Mouse (Mus musculus) heart, embryonic 13.5 days (tissue): ENCODE results near the gene Wnt4. TPM values are rescaled to one million over a fixed set of nuclear protein-coding genes. Genes with fewer than 3 reads are reported as not detected.

Experiments
- ATAC-seq: fragments of 200-750 bp; cut with Nextera tagmentation; 2 replicates; pipeline ENCODE4 v1.8.0; 2017; ENCODE audit warnings: moderate TSS enrichment; ENCODE audit not compliant: insufficient number of reproducible peaks, low FRiP score, low TSS enrichment; ENCODE audit errors: extremely low read depth
- H3K27ac ChIP-seq: fragments of 300-500 bp; sonication (generic); replicated peaks from 2 replicates; pipeline ENCODE4 v1.5.1; 2015; ENCODE audit warnings: moderate library complexity, mild to moderate bottlenecking, inconsistent platforms
- H3K27me3 ChIP-seq: fragments of 300-500 bp; sonication (generic); replicated peaks from 2 replicates; pipeline ENCODE4 v1.6.1; 2015; ENCODE audit warnings: mild to moderate bottlenecking, inconsistent platforms
- H3K36me3 ChIP-seq: fragments of 300-500 bp; sonication (generic); 2 replicates; pipeline ENCODE4 v1.6.1; 2015; ENCODE audit warnings: mild to moderate bottlenecking, inconsistent platforms
- H3K4me1 ChIP-seq: fragments of 300-500 bp; sonication (generic); 2 replicates; pipeline ENCODE4 v1.6.1; 2015; ENCODE audit warnings: inconsistent platforms
- H3K4me2 ChIP-seq: fragments of 300-500 bp; sonication (generic); 2 replicates; pipeline ENCODE4 v1.6.1; 2015; ENCODE audit warnings: inconsistent platforms, mild to moderate bottlenecking, moderate library complexity
- H3K4me3 ChIP-seq: fragments of 300-500 bp; sonication (generic); 2 replicates; pipeline ENCODE4 v1.5.1; 2015; ENCODE audit warnings: moderate library complexity, mild to moderate bottlenecking, inconsistent platforms
- H3K9ac ChIP-seq: fragments of 300-500 bp; sonication (generic); 2 replicates; pipeline ENCODE4 v1.6.1; 2015; ENCODE audit warnings: inconsistent platforms, mild to moderate bottlenecking, moderate library complexity
- H3K9me3 ChIP-seq: fragments of 300-500 bp; sonication (generic); 2 replicates; pipeline ENCODE4 v1.6.1; 2016; ENCODE audit warnings: inconsistent platforms
- WGBS: fragments of 180-500 bp; shearing (Covaris S2); methylation state at CpG from one replicate; pipeline ENCODE4 v1.1.7; 2015; ENCODE audit warnings: mixed read lengths; 5-methylcytosine and 5-hydroxymethylcytosine counted together
- polyA plus RNA-seq: library from polyadenylated mRNA; unstranded; fragments of >200 nt; fragmentation: Nextera tagmentation; extraction: Ambion mirVana; gene quantifications from 2 replicates; pipeline ENCODE4 v1.2.1, GENCODE M21; 2015

Wnt4 gene
- polyA plus RNA-seq, 1 experiment from 2014 or later = 0.95 TPM

DNA sequence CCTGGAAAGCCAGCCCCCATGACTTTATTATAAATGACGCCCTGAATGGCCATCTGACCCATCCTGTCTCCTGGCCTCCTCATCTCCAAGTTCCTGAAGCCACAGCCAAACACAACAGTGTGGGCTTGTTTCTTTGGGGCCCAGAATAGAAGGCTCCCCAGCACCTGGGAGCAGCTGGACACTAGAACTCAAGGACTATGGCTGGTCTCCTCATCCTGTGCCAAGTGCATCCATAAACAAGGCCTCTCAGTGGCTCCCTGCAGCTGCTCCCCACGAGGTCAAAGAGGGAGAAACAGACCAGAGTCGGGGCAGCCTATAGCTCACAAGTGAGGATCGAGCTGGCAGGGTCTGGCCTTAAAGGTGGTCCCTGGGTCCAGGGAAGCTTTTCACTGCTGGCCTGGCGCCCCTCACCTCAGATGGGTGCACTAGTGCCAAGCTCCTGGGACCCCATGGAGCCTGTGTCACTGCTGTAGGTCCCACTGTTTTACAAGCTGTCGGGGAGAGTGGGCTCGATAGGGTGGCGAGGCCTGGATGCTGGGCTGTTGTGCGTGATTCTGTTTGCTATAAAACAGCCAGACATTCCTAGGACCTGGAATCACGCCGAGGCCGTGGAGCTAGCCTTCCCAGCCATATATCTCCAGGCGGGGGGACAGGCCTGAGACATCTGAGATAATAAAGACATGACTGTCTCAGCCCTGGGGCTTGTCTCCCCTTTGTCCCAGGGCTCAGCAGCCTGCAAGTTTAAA is 28.7 kb downstream of the Wnt4 start:
- Histone ChIP-seq H3K9me3 (no peaks in the 10 kb centered on the region), H3K4me3 (no peak overlapping the region), H3K4me1 (peaks cover 38% of the 10 kb centered on the region), H3K9ac (no peak overlapping the region; the same call in 1 of the 2 replicates), H3K27me3 (no peaks in the 10 kb centered on the region), H3K27ac (no peak overlapping the region), H3K4me2 (no peak overlapping the region), H3K36me3 (peaks cover 4% of the 10 kb centered on the region)
- WGBS = 67% methylated on average over 13 of the region's 13 CpGs
- no peak for ATAC-seq

DNA sequence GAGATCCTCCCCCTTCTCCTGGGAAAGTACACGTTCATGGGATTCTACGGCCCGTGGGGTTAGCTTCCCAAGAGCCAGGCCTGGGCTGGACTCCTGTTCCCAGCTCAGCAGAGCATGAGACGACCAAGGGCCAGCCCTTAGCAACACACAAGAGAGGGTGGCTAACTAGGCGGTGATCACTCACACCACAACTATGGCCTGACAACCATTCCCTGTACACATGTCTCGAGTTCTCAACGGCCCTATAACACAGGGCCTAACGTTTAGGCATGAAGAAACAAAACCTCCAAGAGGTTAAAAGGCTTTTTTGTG is 29.2 kb downstream of the Wnt4 start:
- no peaks in the 10 kb centered on the region for H3K9me3 ChIP-seq
- no peaks in the 10 kb centered on the region for H3K27me3 ChIP-seq
- H3K27ac ChIP-seq = no peak overlapping the region
- H3K36me3 ChIP-seq = peaks cover 4% of the 10 kb centered on the region
- no peak overlapping the region; the same call in 1 of the 2 replicates for H3K9ac ChIP-seq
- no peak overlapping the region for H3K4me3 ChIP-seq
- no peak overlapping the region for H3K4me2 ChIP-seq
- 66% methylated on average over 8 of the region's 8 CpGs for WGBS
- ATAC-seq = no peak
- H3K4me1 ChIP-seq = peaks cover 33% of the 10 kb centered on the region

DNA sequence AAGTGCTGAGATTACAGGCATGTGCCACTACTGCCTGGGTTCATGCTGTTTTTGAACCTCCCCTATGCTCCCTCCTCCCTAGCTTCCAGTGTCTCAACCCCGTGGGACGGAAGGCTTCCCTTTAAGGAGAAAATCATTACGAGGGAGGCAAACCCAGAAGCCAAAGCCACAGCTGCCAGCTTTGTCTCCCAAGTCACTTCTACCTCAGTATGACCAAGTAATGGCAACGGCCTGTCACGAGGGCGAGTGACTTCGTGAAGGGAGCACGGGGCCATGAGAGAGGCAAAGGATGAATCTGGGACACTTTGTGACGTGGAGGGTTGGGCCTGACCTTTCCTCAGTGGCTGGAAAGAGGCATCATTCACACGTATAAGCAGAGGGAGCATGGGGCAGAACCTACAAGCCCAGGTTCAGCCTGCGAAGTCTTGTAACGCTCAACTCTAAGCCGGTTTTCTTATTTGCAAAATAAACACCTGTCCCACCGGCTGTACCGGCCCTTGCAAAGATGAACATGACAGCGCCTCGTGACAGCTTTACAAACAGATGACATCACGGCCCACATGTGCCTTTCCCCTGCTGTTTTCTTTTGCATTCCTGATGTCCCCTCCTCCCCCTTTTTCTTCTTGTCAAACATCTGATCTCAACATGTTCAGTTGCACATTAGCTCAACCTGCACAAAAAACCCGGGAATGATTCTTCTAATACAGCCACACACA is 29.9 kb downstream of the Wnt4 start:
- no peak overlapping the region for H3K27ac ChIP-seq
- H3K9ac ChIP-seq = no peak overlapping the region
- H3K4me2 ChIP-seq = no peak overlapping the region
- H3K36me3 ChIP-seq = peaks cover 7% of the 10 kb centered on the region
- no peaks in the 10 kb centered on the region for H3K27me3 ChIP-seq
- H3K4me3 ChIP-seq = no peak overlapping the region
- H3K4me1 ChIP-seq = peaks cover 26% of the 10 kb centered on the region
- H3K9me3 ChIP-seq = no peaks in the 10 kb centered on the region
- no peak for ATAC-seq
- WGBS = 79% methylated on average over 19 of the region's 19 CpGs

DNA sequence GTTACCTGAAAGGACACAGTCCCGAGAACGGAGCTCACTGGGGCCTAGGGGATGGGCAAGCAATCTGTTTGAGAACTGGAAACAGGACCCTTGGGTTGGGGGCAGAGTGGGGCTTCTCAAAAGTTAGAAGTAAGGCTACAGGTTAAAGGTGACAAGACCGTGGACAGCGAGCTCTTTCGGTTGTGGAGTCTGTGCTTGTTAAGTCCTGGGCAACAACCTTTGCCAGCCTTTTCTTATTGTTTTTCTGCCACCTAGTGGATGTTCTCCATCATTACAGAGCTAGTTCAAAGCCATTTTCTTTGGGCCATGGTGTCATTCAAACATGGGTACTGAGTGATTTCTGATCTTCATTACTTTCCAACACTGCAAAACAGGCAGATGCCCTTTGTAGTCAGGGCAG is 31.1 kb downstream of the Wnt4 start:
- no peak for ATAC-seq
- 57% methylated on average over 5 of the region's 5 CpGs for whole genome bisulfite sequencing

DNA sequence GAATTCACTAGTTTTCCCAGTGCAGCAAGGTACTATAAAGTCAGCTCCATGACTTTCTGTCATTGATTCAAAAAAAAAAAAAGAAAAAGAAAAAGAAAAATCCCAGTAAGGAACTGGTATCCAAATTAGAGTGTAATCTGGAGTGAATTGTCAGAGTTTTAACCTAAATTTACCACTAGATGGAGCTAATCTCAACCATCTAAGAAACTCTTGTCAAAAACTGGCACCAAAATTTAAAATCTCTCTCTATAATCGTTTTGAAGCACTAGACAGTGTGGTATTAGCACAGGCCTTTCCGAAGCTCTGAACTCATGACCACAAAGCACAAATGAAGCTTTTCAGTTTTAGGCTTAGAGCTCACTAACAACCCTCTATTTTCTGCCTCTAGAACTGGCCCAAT is 36.2 kb downstream of the Wnt4 start:
- Histone ChIP-seq H3K27me3 (no peaks in the 10 kb centered on the region), H3K27ac (no peak overlapping the region), H3K4me1 (peaks cover 40% of the 10 kb centered on the region), H3K36me3 (peaks cover 44% of the 10 kb centered on the region), H3K9me3 (no peaks in the 10 kb centered on the region), H3K9ac (no peak overlapping the region), H3K4me3 (no peak overlapping the region), H3K4me2 (no peak overlapping the region)
- no peak for ATAC-seq
- 59% methylated on average over 2 of the region's 2 CpGs for WGBS

More for the DNA sequence above, 31.1 kb downstream of the Wnt4 start:
- Histone ChIP-seq H3K27ac (no peak overlapping the region), H3K4me1 (peaks cover 21% of the 10 kb centered on the region), H3K27me3 (no peaks in the 10 kb centered on the region), H3K4me3 (no peak overlapping the region), H3K9ac (no peak overlapping the region), H3K36me3 (peaks cover 13% of the 10 kb centered on the region), H3K4me2 (no peak overlapping the region), H3K9me3 (no peaks in the 10 kb centered on the region)

DNA sequence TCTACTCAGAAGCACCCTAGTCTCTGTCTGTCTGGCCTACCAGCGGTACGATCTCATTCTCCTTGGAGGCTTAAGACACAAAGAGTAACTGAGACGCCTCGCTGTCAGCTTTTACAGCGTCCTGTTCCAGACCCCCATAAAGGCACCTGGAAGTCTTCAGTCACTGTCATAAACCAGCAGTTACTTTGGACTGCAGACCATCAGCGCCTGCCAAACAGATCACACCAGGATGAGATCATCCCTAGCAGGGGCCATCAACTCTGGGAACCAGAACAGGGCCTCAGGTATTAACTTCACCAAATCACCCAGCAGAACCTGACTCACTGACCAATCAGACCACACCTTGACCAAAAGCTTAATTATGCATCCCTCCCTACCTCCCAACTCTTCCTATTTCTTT is 37.3 kb downstream of the Wnt4 start:
- Histone ChIP-seq H3K9ac (no peak overlapping the region), H3K27ac (no peak overlapping the region), H3K9me3 (no peaks in the 10 kb centered on the region), H3K4me2 (no peak overlapping the region), H3K36me3 (peaks cover 53% of the 10 kb centered on the region), H3K27me3 (no peaks in the 10 kb centered on the region), H3K4me3 (no peak overlapping the region), H3K4me1 (peaks cover 41% of the 10 kb centered on the region)
- WGBS = 47% methylated on average over 6 of the region's 6 CpGs
- no peak for ATAC-seq

DNA sequence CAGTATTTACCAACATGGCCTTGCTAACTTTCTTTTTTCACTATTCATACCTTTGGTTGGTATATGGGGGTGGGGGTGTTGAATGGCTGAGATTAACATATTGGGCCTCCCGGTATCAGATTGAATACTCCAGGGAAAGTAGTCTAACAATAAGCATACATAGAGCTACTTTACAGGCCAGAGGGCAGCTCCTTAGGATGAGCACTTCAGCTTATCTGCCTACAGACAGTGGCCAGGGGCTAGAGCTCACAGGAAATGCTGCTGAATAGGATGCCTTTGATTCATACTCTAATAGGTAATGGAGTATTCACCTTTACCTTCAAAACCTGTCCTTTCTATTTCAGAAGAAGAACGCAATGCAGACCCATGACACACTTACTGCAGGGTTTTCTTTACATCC is 37.8 kb downstream of the Wnt4 start:
- WGBS = 79% methylated on average over 2 of the region's 2 CpGs
- ATAC-seq = no peak

DNA sequence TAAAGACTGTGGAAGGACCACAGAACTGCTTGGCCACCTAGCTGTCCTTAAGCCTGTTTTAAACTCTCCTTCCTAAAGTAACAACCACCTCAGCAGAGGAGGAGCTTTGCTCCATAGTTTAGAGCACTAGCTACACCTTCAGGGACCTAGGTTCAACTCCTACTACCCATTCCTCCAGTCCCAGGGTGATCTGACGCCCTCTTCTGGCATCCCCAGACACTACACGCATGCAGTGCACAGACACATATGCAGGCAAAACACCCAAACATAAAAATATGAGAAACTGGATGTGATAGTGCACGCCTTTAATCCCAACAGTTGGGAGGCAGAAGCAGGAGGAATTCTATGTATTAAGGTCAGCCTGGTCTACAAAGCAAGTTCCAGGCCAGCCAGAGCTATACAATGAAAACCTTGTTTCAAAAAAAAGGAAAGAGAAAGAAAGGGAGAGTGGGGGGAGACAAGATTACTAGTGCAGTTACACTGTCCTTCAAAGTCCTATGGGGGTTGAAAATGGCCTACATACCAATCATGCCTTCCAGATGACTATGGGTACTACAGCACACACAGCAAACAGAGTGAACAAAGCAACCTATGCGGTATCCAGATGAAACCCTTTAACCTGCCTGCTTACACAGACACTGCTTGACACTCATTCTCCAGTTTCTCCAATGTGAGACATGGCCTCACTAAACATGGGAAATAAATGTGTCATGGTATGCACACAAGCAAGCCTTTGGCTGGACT is 38.9 kb downstream of the Wnt4 start:
- Histone ChIP-seq H3K4me2 (peak overlapping the region; percentile 15; the same call in 1 of the 2 replicates), H3K9ac (0 out of 2 replicates have a peak overlapping the region, but pooled peaks have one; percentile 4), H3K27ac (peak overlapping the region; percentile 73), H3K4me3 (no peak overlapping the region), H3K27me3 (no peaks in the 10 kb centered on the region), H3K9me3 (no peaks in the 10 kb centered on the region), H3K4me1 (peaks cover 41% of the 10 kb centered on the region), H3K36me3 (peaks cover 65% of the 10 kb centered on the region)
- no peak for ATAC-seq
- 70% methylated on average over 4 of the region's 4 CpGs for WGBS

More for the DNA sequence above, 37.8 kb downstream of the Wnt4 start:
- Histone ChIP-seq H3K27me3 (no peaks in the 10 kb centered on the region), H3K4me2 (no peak overlapping the region), H3K9ac (no peak overlapping the region), H3K4me3 (no peak overlapping the region), H3K27ac (peak overlapping the region; percentile 73; the same call in 1 of the 2 replicates), H3K4me1 (peaks cover 41% of the 10 kb centered on the region), H3K9me3 (no peaks in the 10 kb centered on the region), H3K36me3 (peaks cover 54% of the 10 kb centered on the region)

DNA sequence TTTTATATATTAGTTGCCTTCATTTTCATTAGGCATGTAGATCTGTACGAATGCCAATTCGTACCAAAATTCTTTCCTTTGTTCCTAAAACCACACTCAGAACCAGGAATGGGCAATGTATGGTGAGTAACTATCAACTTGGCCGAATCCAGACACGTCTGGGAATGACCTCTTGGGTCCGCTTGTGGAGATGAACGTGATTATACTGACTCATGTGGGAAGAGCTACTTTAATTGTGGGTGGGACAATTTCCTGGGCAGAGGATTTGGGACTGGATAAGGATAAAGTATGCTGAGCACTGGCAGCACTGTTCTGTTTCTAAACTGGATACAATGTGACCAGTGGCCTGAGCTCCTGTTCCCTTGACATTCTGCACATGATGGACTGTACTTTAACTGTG is 47.6 kb downstream of the Wnt4 start:
- no peak overlapping the region for H3K4me3 ChIP-seq
- ATAC-seq = no peak
- 84% methylated on average over 6 of the region's 6 CpGs for WGBS
- no peaks in the 10 kb centered on the region for H3K27me3 ChIP-seq
- H3K9ac ChIP-seq = no peak overlapping the region
- no peaks in the 10 kb centered on the region for H3K9me3 ChIP-seq
- peaks cover 86% of the 10 kb centered on the region for H3K36me3 ChIP-seq
- no peak overlapping the region for H3K4me2 ChIP-seq
- H3K27ac ChIP-seq = no peak overlapping the region
- H3K4me1 ChIP-seq = 0 out of 2 replicates have a peak, but pooled peaks cover 4% of the 10 kb centered on the region

DNA sequence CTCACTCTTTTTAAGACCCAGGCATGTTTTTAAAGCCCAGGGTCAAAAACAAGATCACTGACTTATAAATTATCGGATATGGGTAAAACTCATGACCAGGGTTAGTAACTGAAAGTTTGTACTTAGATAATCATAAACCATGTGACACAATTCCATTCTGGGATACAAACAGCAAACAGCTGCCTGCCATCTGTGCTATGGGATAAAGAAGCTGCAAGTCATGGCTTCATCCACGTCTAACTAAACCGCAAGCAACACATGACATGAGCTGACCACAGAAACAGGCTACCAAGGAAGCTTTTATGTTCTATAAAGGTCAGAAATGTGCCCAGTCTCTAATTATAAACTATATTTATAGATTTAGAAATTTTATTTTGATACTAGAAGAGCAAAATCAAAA is 49.2 kb downstream of the Wnt4 start:
- no peak for ATAC-seq
- 90% methylated on average over 3 of the region's 3 CpGs for WGBS
- H3K36me3 ChIP-seq = peaks cover 83% of the 10 kb centered on the region

DNA sequence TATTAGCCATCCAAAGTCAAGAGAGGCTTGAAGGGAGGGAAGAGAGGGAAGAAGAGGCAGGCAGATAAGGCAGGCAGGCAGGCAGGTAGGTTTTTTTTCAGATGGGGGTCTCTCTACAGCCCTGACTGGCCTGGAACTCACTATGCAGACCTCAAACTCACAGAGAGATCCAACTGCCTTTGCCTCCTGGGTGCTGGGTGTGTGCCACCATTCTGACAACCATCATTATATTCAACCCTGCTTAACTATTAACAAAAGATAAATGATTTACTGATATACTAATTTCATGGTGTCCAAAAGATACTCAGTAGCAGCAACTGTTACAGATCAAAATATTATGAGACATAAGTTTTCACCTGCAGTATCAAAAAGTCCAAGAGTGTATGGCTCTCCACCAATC is 54.8 kb downstream of the Wnt4 start:
- Histone ChIP-seq H3K9me3 (no peaks in the 10 kb centered on the region), H3K27me3 (no peaks in the 10 kb centered on the region), H3K4me2 (no peak overlapping the region), H3K4me3 (no peak overlapping the region), H3K27ac (no peak overlapping the region), H3K4me1 (peaks cover 11% of the 10 kb centered on the region), H3K36me3 (peaks cover 85% of the 10 kb centered on the region), H3K9ac (no peak overlapping the region)
- no peak for ATAC-seq

More for the DNA sequence above, 49.2 kb downstream of the Wnt4 start:
- 0 out of 2 replicates have a peak, but pooled peaks cover 4% of the 10 kb centered on the region for H3K4me1 ChIP-seq
- H3K27me3 ChIP-seq = no peaks in the 10 kb centered on the region
- H3K9ac ChIP-seq = no peak overlapping the region
- no peak overlapping the region for H3K4me2 ChIP-seq
- no peak overlapping the region for H3K27ac ChIP-seq
- H3K4me3 ChIP-seq = no peak overlapping the region
- H3K9me3 ChIP-seq = no peaks in the 10 kb centered on the region
